Mouse (Mus musculus) neural tube, postnatal 0 days (tissue): ENCODE measurements around the gene Mat2a. TPM values are rescaled to one million over a fixed set of nuclear protein-coding genes. Genes with fewer than 3 reads are reported as not detected.

Experiments
- polyA plus RNA-seq: library from polyadenylated mRNA; unstranded; fragments of >200 nt; fragmentation: Nextera tagmentation; extraction: Ambion mirVana; gene quantifications from 2 replicates; pipeline ENCODE4 v1.2.1, GENCODE M21; 2015

Mat2a gene
- 248 and 259 TPM in 2 replicates for polyA plus RNA-seq

GRCm38 (mm10) chr6:72439355-72440185 lies at the start of gene Mat2a:
Gene Mat2a, minus strand, starts transcription at chr6:72439558.

DNA sequence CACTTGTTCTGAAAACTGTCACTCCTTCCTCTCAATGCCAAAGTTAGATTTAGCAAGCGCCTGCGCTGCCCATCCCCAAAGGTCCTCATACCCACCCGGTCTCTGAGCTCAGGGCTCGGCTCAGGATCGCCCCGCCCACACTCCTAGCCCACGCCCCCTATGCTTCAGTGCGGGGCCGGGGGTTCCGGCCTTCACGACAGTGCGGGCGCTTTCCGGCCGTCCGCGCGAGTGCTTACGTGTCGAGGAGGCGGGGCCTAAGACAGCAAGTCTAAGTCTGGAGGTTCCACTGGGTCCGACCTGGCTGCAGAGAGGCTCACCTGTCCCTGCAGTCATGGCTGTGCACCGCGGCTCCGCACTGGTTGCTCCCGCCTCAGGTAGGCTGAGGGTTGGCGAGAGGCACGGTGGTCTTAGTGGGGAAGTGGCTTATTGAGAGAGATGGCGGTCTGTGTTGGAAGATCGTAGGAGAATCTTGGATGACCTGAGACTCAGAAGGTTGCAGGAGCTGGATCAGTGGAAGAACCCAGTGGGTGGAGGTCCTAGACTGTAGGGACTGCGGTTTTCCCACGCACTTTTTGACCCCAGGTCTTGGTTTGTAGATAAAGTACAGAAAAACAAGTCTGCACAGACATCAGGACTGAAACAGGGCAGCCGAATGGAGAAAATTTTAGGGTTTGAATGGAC lies 25.1 kb downstream of the Mat2a start, which contains the start of gene Ggcx:
TSS of gene Ggcx (plus strand) at position 233 of the 681 bp plus-strand sequence.

DNA sequence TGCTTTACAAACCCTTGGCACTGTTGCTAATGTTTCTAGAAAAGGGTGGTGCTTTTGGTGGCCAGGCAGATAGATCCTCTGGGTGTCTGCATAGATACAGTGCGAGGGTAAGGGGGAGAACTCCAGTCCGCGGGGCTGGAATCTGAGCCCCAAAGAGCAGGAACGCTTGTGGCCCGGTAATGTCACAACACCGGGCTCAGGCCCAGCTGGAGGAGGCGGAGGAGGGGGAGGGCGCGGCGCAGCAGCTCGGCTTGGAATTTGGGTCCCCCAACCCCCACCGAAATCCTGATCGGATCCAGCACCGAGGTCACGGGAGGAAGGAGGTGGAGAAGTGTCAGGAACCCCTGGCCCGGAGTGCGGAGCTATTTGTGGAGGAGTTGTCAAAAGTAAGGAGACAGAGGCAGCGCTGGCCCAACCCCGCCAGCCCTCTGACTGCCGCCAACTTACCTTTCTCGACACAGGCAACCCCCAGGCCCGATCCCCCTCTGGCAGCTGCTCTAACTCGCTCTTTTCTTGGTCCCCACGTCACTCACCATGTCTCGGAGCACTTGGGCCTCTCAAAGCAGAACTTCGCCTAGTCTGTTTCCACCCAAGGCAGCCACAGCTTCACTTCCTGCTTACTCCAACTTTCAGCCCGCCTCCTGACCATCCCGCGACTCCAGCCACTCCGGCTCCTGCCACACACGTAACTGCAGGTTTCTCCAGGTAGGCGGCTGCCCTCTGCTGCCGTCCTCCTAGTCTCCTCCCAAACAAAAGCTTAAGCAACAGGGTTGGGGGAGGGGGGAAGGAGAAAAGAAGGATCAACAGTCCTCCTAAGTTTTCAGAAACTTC lies 49.2 kb downstream of the Mat2a start, which contains the start of gene Vamp8:
TSS of gene Vamp8 (minus strand) at position 763 of the 831 bp plus-strand sequence.

Other genes starting within 250 kb of the Mat2a start
- gene Atoh8, start 204.0 kb downstream of the Mat2a start, polyA plus RNA-seq, result 3.6 and 3.8 TPM in 2 replicates
- 0.20 and 0.27 TPM in 2 replicates for gene Sftpb, start 134.9 kb downstream of the Mat2a start, polyA plus RNA-seq
- gene Usp39, start 94.4 kb downstream of the Mat2a start, polyA plus RNA-seq, result 31.2 and 32.1 TPM in 2 replicates
- gene 0610030E20Rik, start 92.2 kb downstream of the Mat2a start, polyA plus RNA-seq, result 13.8 and 15.6 TPM in 2 replicates
- gene Tmem150a, start 84.1 kb downstream of the Mat2a start, polyA plus RNA-seq, result 21.6 and 25.5 TPM in 2 replicates
- gene Rnf181, start 72.6 kb downstream of the Mat2a start, polyA plus RNA-seq, result 154 and 155 TPM in 2 replicates
- gene Vamp5, start 59.1 kb downstream of the Mat2a start, polyA plus RNA-seq, result 22.7 and 27.5 TPM in 2 replicates
- 29.8 and 33.5 TPM in 2 replicates for gene Vamp8, start 48.9 kb downstream of the Mat2a start, polyA plus RNA-seq
- gene Ggcx, start 25.2 kb downstream of the Mat2a start, polyA plus RNA-seq, result 13.2 and 15.4 TPM in 2 replicates
- gene Sh2d6, start 82.1 kb upstream of the Mat2a start, polyA plus RNA-seq, result 0.24 and 0.62 TPM in 2 replicates
- gene Capg, start 104.8 kb upstream of the Mat2a start, polyA plus RNA-seq, result 19.4 and 21.5 TPM in 2 replicates
- 18.0 and 18.6 TPM in 2 replicates for gene Elmod3, start 158.9 kb upstream of the Mat2a start, polyA plus RNA-seq
- 9.4 and 10.7 TPM in 2 replicates for gene Retsat, start 158.9 kb upstream of the Mat2a start, polyA plus RNA-seq
- gene Tgoln1, start 177.4 kb upstream of the Mat2a start, polyA plus RNA-seq, result 34.5 and 35.1 TPM in 2 replicates